Mouse (Mus musculus): Measurements from ENCODE around the gene Ddr1. TPM values are rescaled to one million over a fixed set of nuclear protein-coding genes. Genes with fewer than 3 reads are reported as not detected.
A peak's percentile ranks its signal among the peaks of the same experiment; 100 is the strongest.

The Ddr1 gene
- polyA plus RNA-seq, 1 experiment from 2014 or later = 21.9 TPM

DNA sequence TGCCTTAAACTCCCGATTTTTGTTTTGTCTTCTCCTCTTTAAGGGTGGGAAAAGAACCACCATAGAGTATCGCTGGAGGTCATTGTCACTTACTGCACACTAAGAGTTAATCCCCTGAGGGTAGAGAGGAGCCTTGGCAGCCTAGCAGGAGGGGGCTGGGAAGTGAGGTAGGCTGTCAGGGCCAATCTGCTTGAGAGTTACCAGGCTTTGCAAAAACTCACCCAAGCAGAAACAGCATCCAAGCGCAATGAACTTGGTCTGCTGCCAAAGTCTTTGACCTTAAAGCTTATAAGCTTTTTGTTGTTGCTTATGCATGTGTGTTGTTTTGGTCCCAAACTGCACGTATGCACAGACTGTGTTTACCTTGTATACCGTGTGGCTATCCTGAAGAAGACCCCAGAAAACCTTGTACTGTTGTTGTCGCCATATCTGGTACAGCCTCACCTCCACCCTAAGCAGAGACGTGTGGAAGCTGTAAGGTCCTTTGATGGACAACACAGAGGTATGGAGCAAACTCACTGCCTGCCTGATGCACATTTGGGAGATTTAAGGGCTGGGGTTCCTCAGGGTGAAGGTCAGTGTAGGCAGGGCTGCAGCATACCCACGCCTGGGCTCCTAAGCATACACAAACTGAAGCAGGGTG, 6.4 kb upstream of the Ddr1 start:
- WGBS = 52% methylated on average over 8 of the region's 8 CpGs
- DNase-seq (ENCODE audit: low spot score) = no peak
- no peaks in the 10 kb centered on the region for H3K27me3 ChIP-seq (ENCODE audit: low read depth, poor library complexity, severe bottlenecking)
- peak overlapping the region; percentile 58; the same call in 1 of the 2 replicates for H3K27ac ChIP-seq
- H3K9me3 ChIP-seq (replicated peaks) = no peaks in the 10 kb centered on the region
- H3K4me3 ChIP-seq = no peak overlapping the region
- no peaks in the 10 kb centered on the region for H3K36me3 ChIP-seq
- peaks cover 12% of the 10 kb centered on the region for H3K4me1 ChIP-seq

DNA sequence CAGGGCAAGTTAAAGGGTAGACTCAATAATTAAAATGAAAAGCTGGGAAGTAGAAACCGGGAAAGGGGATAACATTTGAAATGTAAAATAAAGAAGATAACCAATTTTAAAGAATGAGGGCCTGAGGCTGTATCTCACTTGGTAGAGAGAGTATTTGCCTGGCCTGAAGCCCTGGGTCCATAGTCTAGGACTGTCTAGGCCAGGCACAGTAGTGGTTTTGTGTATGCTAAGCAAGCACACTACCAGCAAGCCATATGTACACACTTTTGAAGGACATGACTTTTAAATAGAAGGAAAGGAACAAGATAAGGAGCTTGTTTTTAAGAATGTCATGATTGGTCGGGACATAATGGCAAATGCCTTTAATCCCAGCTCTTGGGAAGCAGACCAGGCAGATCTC, 4.2 kb upstream of the Ddr1 start:
- Histone ChIP-seq H3K4me3 (no peak overlapping the region), H3K36me3 (no peaks in the 10 kb centered on the region), H3K4me1 (peaks cover 29% of the 10 kb centered on the region), H3K27me3 (ENCODE audit: low read depth, poor library complexity, severe bottlenecking) (peaks cover 8% of the 10 kb centered on the region), H3K27ac (no peak overlapping the region), H3K9me3 (replicated peaks) (no peaks in the 10 kb centered on the region)
- 78% methylated on average over 2 of the region's 2 CpGs for WGBS
- no peak for DNase-seq (ENCODE audit: low spot score)

- 81% methylated on average over 7 of the region's 7 CpGs for WGBS
- no peak for DNase-seq (ENCODE audit: low spot score)
- H3K4me1 ChIP-seq = peaks cover 36% of the 10 kb centered on the region
- H3K4me3 ChIP-seq = no peak overlapping the region
- H3K27me3 ChIP-seq (ENCODE audit: low read depth, poor library complexity, severe bottlenecking) = peaks cover 15% of the 10 kb centered on the region
- H3K27ac ChIP-seq = no peak overlapping the region
- no peaks in the 10 kb centered on the region for H3K9me3 ChIP-seq (replicated peaks)
- no peaks in the 10 kb centered on the region for H3K36me3 ChIP-seq
Measured at GRCm38 (mm10) chr17:35707929-35708328, 3.5 kb upstream of the Ddr1 start.

DNA sequence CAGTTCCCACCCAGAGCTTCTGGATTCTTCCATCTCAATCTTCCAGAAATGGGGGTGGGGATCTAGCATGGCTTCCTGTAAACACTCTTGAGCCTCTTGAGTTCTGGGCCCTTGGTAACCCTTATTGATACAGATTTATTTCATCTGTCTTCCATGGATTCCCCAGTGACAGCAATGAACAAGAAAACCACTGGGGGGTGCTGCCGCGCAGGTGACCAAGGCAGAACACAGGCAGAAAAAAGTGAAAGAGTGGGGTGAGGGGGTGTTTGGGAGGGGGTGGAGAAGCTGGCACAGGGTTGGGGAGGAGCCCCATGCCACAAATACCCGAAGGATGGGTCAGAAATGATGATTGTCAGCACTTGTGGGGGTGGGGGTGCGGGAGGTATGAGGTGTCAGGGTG, 1.4 kb upstream of the Ddr1 start:
- no peaks in the 10 kb centered on the region for H3K9me3 ChIP-seq (replicated peaks)
- no peak for DNase-seq (ENCODE audit: low spot score)
- H3K27ac ChIP-seq = no peak overlapping the region
- WGBS = 25% methylated on average over 4 of the region's 4 CpGs
- H3K27me3 ChIP-seq (ENCODE audit: low read depth, poor library complexity, severe bottlenecking) = peaks cover 36% of the 10 kb centered on the region
- H3K4me1 ChIP-seq = peaks cover 50% of the 10 kb centered on the region
- no peaks in the 10 kb centered on the region for H3K36me3 ChIP-seq
- H3K4me3 ChIP-seq = no peak overlapping the region

DNA sequence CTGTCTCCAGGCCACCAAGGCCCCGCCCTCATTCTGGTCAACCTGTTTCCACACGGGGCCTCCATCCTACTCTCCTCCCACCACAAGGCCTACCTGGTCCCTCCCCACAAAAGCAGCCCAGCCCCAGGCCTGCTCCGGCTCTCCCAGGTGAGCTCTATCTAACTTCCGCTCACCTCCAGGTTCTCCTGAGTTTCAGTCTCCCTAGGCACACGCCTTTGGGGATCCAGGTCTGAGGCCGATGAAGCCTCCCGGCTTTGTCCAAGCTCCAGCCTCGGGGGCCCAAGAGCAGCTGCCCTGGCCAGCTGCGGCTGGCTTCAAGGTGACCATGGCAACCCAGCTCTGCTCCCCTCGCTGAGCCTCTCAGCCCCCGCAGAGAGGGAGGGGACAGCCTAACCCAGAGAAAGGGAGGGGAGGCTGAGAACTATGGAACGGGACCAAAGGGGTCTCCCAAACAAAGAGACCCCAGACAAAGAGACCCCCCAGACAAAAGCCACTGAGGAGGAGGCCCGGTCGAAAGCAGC, 610 bp downstream of the Ddr1 start:
- 1% methylated on average over 14 of the region's 14 CpGs for WGBS
- H3K9me3 ChIP-seq (replicated peaks) = no peaks in the 10 kb centered on the region
- H3K4me3 ChIP-seq = peak overlapping the region; percentile 68
- no peaks in the 10 kb centered on the region for H3K36me3 ChIP-seq
- peaks cover 57% of the 10 kb centered on the region for H3K4me1 ChIP-seq
- peak overlapping the region; percentile 88 for H3K27ac ChIP-seq
- DNase-seq (ENCODE audit: low spot score) = peak; percentile 79
- H3K27me3 ChIP-seq (ENCODE audit: low read depth, poor library complexity, severe bottlenecking) = peaks cover 56% of the 10 kb centered on the region

DNA sequence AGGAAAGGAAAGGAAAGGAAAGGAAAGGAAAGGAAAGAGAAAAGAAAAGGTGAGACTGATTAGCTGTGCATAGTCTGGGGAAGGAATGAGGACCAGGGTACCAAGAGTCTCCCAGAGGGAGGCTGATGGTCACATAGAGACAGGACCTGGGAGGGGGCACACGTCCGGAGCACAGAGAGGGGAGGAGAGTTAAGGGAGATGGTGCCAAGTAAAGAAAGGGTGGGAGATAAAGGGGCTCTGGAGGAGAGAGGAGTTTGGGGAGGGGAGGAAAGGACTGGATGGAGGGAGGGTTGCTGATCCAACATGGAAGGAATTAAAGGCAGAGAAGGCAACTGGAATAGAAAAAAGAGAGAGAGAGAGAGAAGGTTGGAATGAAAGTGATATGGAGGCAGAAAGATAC, 1.4 kb downstream of the Ddr1 start:
- Histone ChIP-seq H3K27me3 (ENCODE audit: low read depth, poor library complexity, severe bottlenecking) (peaks cover 64% of the 10 kb centered on the region), H3K36me3 (no peaks in the 10 kb centered on the region)

DNA sequence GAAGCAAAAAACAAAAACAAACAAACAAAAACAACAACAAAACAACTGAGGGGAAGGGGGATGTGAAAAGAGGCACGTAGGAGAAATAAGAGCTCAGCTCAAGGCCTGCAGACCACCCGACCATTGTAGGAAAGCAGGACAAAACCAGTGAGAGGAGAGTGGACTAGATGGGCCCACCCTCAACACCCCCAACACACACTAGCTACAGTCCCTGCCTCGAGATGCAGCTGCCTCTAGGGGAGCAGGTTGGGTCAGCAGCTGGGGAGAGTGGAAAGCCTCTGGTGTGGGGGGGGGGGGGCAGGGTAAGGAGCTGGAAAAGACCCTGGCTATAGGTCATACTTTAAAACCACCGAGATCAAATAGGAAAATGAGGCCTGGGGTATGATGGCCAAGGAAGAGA, 1.8 kb downstream of the Ddr1 start:
- Histone ChIP-seq H3K9me3 (replicated peaks) (no peaks in the 10 kb centered on the region), H3K36me3 (no peaks in the 10 kb centered on the region), H3K4me1 (peaks cover 68% of the 10 kb centered on the region), H3K4me3 (peak overlapping the region; percentile 68), H3K27ac (peak overlapping the region; percentile 88), H3K27me3 (ENCODE audit: low read depth, poor library complexity, severe bottlenecking) (peaks cover 68% of the 10 kb centered on the region)
- DNase-seq (ENCODE audit: low spot score) = no peak
- WGBS = 14% methylated on average over 4 of the region's 4 CpGs

More for the DNA sequence above, 1.4 kb downstream of the Ddr1 start:
- DNase-seq (ENCODE audit: low spot score) = no peak
- Histone ChIP-seq H3K4me1 (peaks cover 63% of the 10 kb centered on the region), H3K9me3 (replicated peaks) (no peaks in the 10 kb centered on the region), H3K27ac (peak overlapping the region; percentile 88), H3K4me3 (peak overlapping the region; percentile 68)
- 13% methylated on average over 2 of the region's 2 CpGs for WGBS

- Histone ChIP-seq H3K4me3 (peak overlapping the region; percentile 68), H3K27me3 (ENCODE audit: low read depth, poor library complexity, severe bottlenecking) (peaks cover 74% of the 10 kb centered on the region), H3K36me3 (no peaks in the 10 kb centered on the region), H3K9me3 (replicated peaks) (no peaks in the 10 kb centered on the region), H3K27ac (peak overlapping the region; percentile 88), H3K4me1 (peaks cover 73% of the 10 kb centered on the region)
- peak; percentile 67 for DNase-seq (ENCODE audit: low spot score)
- WGBS = 3% methylated on average over 16 of the region's 16 CpGs
Measured at GRCm38 (mm10) chr17:35701978-35702461, 2.4 kb downstream of the Ddr1 start.

DNA sequence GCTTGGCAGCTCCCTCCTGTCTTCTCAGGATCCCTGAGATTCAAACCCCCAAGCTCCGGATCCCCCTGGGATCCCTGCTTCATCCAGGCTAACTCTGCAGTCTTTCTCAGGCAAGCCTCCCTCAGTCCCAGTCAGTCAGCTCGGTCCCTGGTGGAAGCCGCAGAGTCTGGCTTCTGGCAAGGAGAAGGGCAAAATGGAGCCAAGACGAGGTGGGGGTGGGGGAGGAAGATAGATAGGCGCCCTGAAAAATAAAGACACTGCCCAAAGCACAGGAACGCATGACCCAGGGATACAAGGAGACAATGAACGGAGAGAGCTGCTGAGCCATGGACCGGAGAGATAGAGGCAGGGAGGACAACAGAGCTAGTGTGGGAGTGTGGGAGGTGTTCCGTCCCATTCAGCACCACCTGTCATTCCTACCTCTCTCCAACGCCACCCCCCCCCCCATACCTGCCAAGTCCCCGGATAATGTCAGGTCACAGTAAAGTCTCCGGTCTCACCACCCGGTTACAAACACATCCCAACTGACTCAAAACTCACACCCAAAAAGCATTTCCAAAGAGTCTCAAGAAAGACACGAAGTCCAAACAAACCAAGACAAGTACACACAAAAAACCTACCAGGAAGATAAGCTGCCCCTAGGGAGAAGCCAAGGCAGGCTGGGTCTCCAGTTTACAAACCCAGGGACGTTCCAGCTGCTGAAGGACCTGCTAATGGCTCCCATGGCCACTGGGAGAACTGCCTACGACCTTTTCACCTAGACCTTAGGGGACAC, 3.0 kb downstream of the Ddr1 start:
- DNase-seq (ENCODE audit: low spot score) = no peak
- Histone ChIP-seq H3K36me3 (no peaks in the 10 kb centered on the region), H3K4me3 (peak overlapping the region; percentile 68), H3K27me3 (ENCODE audit: low read depth, poor library complexity, severe bottlenecking) (peaks cover 78% of the 10 kb centered on the region), H3K27ac (peak overlapping the region; percentile 88), H3K4me1 (peaks cover 73% of the 10 kb centered on the region), H3K9me3 (replicated peaks) (no peaks in the 10 kb centered on the region)
- 2% methylated on average over 14 of the region's 16 CpGs for WGBS

DNA sequence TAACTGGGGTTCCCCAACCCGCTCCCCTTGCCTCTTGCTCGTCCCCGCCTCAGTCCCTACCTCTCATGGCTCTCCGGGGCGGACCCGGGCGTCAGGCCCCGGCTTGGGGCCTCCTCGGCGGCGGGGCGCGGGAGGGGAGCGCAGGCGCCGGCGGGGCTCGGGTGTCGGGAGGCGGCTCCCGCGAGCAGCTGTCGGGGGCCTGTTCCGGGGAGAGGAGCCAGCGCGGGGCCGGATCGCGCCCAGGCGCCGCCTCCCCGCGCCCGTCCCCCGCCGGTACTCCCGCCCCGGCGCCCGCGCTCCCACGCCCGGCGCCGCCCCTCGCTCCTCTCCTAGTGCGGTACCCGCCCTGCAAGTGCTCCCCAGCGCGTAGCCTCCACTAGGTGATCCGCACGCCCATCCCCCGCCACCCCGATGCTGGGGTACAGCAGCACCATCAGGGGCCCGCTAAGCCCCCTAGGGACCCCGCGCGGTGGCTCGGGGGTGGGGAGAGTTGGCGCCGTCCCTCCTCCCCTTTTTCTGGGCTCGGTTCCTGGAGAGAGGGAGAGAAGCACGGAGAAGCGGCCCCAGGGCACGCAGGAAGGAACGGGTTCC, 4.0 kb downstream of the Ddr1 start:
- H3K4me3 ChIP-seq = peak overlapping the region; percentile 68
- H3K27ac ChIP-seq = peak overlapping the region; percentile 88
- WGBS = 2% methylated on average over 44 of the region's 66 CpGs
- peaks cover 78% of the 10 kb centered on the region for H3K27me3 ChIP-seq (ENCODE audit: low read depth, poor library complexity, severe bottlenecking)
- no peaks in the 10 kb centered on the region for H3K9me3 ChIP-seq (replicated peaks)
- peaks cover 73% of the 10 kb centered on the region for H3K4me1 ChIP-seq
- H3K36me3 ChIP-seq = peaks cover 1% of the 10 kb centered on the region; the same call in 1 of the 2 replicates
- peak; percentile 67 for DNase-seq (ENCODE audit: low spot score)

DNA sequence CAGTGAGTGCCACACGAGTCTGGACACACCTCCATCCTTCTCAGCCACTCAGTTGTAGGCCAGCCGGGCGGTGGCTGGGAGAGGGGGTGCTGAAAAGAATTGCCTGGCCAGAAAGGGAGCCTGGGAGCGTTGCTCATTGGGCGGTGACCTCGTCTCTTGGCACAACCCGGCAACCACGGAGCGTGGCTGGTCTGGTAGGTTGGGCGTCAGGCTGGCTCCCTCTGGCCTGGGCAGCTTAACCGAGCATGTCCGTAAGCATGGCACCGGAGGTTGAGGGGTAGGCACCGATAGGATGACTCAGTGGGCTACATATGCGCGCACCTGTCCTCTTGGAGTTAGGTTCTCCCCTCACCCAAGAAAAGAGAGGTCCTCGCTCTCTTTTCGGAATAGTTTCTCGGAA, 4.5 kb downstream of the Ddr1 start:
- H3K4me3 ChIP-seq = peak overlapping the region; percentile 68
- peak; percentile 53 for DNase-seq (ENCODE audit: low spot score)
- H3K4me1 ChIP-seq = peaks cover 69% of the 10 kb centered on the region
- WGBS = 3% methylated on average over 19 of the region's 19 CpGs
- peaks cover 4% of the 10 kb centered on the region; the same call in 1 of the 2 replicates for H3K36me3 ChIP-seq
- peaks cover 78% of the 10 kb centered on the region for H3K27me3 ChIP-seq (ENCODE audit: low read depth, poor library complexity, severe bottlenecking)
- H3K27ac ChIP-seq = peak overlapping the region; percentile 88
- H3K9me3 ChIP-seq (replicated peaks) = no peaks in the 10 kb centered on the region

DNA sequence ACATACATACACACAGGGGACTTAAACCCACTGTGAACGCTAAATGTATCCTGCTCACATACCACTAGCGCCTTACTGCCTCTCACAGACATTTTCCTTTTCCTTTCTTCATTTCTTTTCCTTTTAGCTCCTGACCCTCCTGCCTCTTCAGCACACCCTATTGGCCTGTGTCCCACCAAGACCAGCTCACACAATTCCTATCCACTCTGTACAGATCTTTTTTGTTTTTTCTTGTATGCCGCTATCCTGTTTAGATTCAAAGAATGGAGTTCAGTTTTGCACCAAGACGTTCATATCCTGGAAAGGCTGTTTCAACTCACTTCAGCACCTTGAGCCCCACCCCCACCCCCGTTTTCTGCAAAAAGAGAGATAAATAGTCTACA, 5.9 kb downstream of the Ddr1 start:
- 49% methylated on average over 5 of the region's 5 CpGs for WGBS
- Histone ChIP-seq H3K4me1 (peaks cover 55% of the 10 kb centered on the region), H3K4me3 (no peak overlapping the region; the same call in 1 of the 2 replicates), H3K27me3 (ENCODE audit: low read depth, poor library complexity, severe bottlenecking) (peaks cover 69% of the 10 kb centered on the region), H3K9me3 (replicated peaks) (no peaks in the 10 kb centered on the region), H3K27ac (no peak overlapping the region), H3K36me3 (peaks cover 5% of the 10 kb centered on the region)
- no peak for DNase-seq (ENCODE audit: low spot score)
